Mouse (Mus musculus) MEL (cell line): ENCODE results near the gene Gak. TPM values are rescaled to one million over a fixed set of nuclear protein-coding genes. Genes with fewer than 3 reads are reported as not detected.

Experiments used
- DNase-seq: peaks from one replicate; pipeline ENCODE4 v3.0.0; 2011; ENCODE audit warnings: low read depth, low spot score
- H3K27ac ChIP-seq: 2 replicates; pipeline ENCODE4 v1.5.1; 2012; ENCODE audit warnings: low read depth, mild to moderate bottlenecking, control low read depth, low read length, moderate library complexity; ENCODE audit not compliant: control insufficient read depth
- H3K27me3 ChIP-seq, 2 experiments: fragments of 150-350 bp in 1 of 2; sonication (generic) in 1 of 2; 2 replicates each; pipeline ENCODE4 v1.6.1; 2012; ENCODE audit warnings: low read length in 2 of 2, mild to moderate bottlenecking in 2 of 2, improper control_type of control experiment in 1 of 2, moderate library complexity in 1 of 2; ENCODE audit not compliant: insufficient read depth in 2 of 2, control insufficient read depth in 1 of 2
- H3K36me3 ChIP-seq, 2 experiments: 2 replicates each; pipeline ENCODE4 v1.6.1; 2012 to 2014; ENCODE audit warnings: low read length in 2 of 2, improper control_type of control experiment in 1 of 2, inconsistent platforms in 1 of 2, mild to moderate bottlenecking in 1 of 2; ENCODE audit not compliant: insufficient read depth in 2 of 2, control insufficient read depth in 1 of 2
- H3K4me1 ChIP-seq, 2 experiments: fragments of 150-350 bp in 1 of 2; sonication (generic) in 1 of 2; 2 replicates each; pipeline ENCODE4 v1.6.1; 2012; ENCODE audit warnings: low read length in 2 of 2, improper control_type of control experiment in 1 of 2, mild to moderate bottlenecking in 1 of 2; ENCODE audit not compliant: insufficient read depth in 2 of 2, control insufficient read depth in 1 of 2
- H3K4me3 ChIP-seq, 2 experiments: fragments of 150-350 bp in 1 of 2; sonication (generic) in 1 of 2; 2 replicates each; pipeline ENCODE4 v1.5.1; 2012; ENCODE audit warnings: low read depth in 2 of 2, low read length in 2 of 2, mild to moderate bottlenecking in 2 of 2, moderate library complexity in 2 of 2, control low read depth in 1 of 2, improper control_type of control experiment in 1 of 2; ENCODE audit not compliant: control insufficient read depth in 1 of 2, insufficient read depth in 1 of 2
- H3K79me2 ChIP-seq: 2 replicates; pipeline ENCODE4 v1.6.1; 2012; ENCODE audit warnings: mild to moderate bottlenecking, low read length, moderate library complexity; ENCODE audit not compliant: control insufficient read depth, poor library complexity, insufficient read depth
- H3K9ac ChIP-seq: 2 replicates; pipeline ENCODE4 v1.6.1; 2012; ENCODE audit warnings: low read depth, mild to moderate bottlenecking, control low read depth, low read length, moderate library complexity; ENCODE audit not compliant: control insufficient read depth, poor library complexity, severe bottlenecking
- H3K9me3 ChIP-seq: fragments of 150-350 bp; sonication (generic); replicated peaks from 2 replicates; pipeline ENCODE4 v1.6.1; 2012; ENCODE audit warnings: mild to moderate bottlenecking, low read length, improper control_type of control experiment, moderate library complexity; ENCODE audit not compliant: insufficient read depth
- BHLHE40 ChIP-seq: IDR thresholded peaks from 2 replicates; pipeline ENCODE4 v1.6.1; 2012; ENCODE audit warnings: low read depth, mild to moderate bottlenecking, inconsistent platforms, low read length, improper control_type of control experiment, borderline replicate concordance
- CHD1 ChIP-seq: IDR thresholded peaks from 2 replicates; pipeline ENCODE4 v1.6.1; 2012; ENCODE audit warnings: low read depth, mild to moderate bottlenecking, inconsistent platforms, low read length, improper control_type of control experiment
- CTCF ChIP-seq, 3 experiments: IDR thresholded peaks in 2 of 3; conservative IDR thresholded peaks in 1 of 3; 2 replicates each; pipeline ENCODE4 v1.5.1; 2011 to 2012; ENCODE audit warnings: low read length in 3 of 3, low read depth in 2 of 3, mild to moderate bottlenecking in 2 of 3, improper control_type of control experiment in 1 of 3, inconsistent platforms in 1 of 3, mixed read lengths in 1 of 3, moderate library complexity in 1 of 3; ENCODE audit not compliant: control insufficient read depth in 1 of 3, insufficient read depth in 1 of 3, poor library complexity in 1 of 3, severe bottlenecking in 1 of 3
- E2F4 ChIP-seq: IDR thresholded peaks from 2 replicates; pipeline ENCODE4 v1.6.1; 2011; ENCODE audit warnings: low read depth, low read length, improper control_type of control experiment, borderline replicate concordance
- EP300 ChIP-seq, 2 experiments: IDR thresholded peaks; 2 replicates each; pipeline ENCODE4 v1.6.1; 2011; ENCODE audit warnings: improper control_type of control experiment in 2 of 2, low read length in 2 of 2, low read depth in 1 of 2, mild to moderate bottlenecking in 1 of 2
- ETS1 ChIP-seq: IDR thresholded peaks from 2 replicates; pipeline ENCODE4 v1.6.1; 2012; ENCODE audit warnings: low read depth, mild to moderate bottlenecking, inconsistent platforms, low read length, improper control_type of control experiment, moderate library complexity
- JUND ChIP-seq: IDR thresholded peaks from 2 replicates; pipeline ENCODE4 v1.6.1; 2011; ENCODE audit warnings: low read depth, mild to moderate bottlenecking, improper control_type of control experiment, low read length
- KAT2A ChIP-seq: conservative IDR thresholded peaks from 2 replicates; pipeline ENCODE4 v1.6.1; 2012; ENCODE audit warnings: low read depth, low read length, improper control_type of control experiment, inconsistent platforms
- MAFK ChIP-seq: IDR thresholded peaks from 2 replicates; pipeline ENCODE4 v1.6.1; 2011; ENCODE audit warnings: low read depth, mild to moderate bottlenecking, low read length, improper control_type of control experiment, borderline replicate concordance
- MAX ChIP-seq: IDR thresholded peaks from 2 replicates; pipeline ENCODE4 v1.6.1; 2011; ENCODE audit warnings: low read length, improper control_type of control experiment
- MAZ ChIP-seq: IDR thresholded peaks from 2 replicates; pipeline ENCODE4 v1.6.1; 2012; ENCODE audit warnings: low read depth, mild to moderate bottlenecking, inconsistent platforms, low read length, improper control_type of control experiment
- MEF2A ChIP-seq: IDR thresholded peaks from 2 replicates; pipeline ENCODE4 v1.6.1; 2014; ENCODE audit warnings: low read depth, mild to moderate bottlenecking, inconsistent platforms, low read length, improper control_type of control experiment; ENCODE audit not compliant: poor library complexity, insufficient replicate concordance, severe bottlenecking; ENCODE audit errors: extremely low read depth
- MYB ChIP-seq: IDR thresholded peaks from 2 replicates; pipeline ENCODE4 v1.6.1; 2011; ENCODE audit warnings: mild to moderate bottlenecking, low read depth, low read length, improper control_type of control experiment
- MYC ChIP-seq: IDR thresholded peaks from 2 replicates; pipeline ENCODE4 v1.6.1; 2011; ENCODE audit warnings: low read depth, mild to moderate bottlenecking, low read length, improper control_type of control experiment, moderate library complexity
- NELFE ChIP-seq: IDR thresholded peaks from 2 replicates; pipeline ENCODE4 v1.6.1; 2011; ENCODE audit warnings: low read depth, low read length, improper control_type of control experiment
- NRF1 ChIP-seq: IDR thresholded peaks from 2 replicates; pipeline ENCODE4 v1.6.1; 2014; ENCODE audit warnings: low read depth, mild to moderate bottlenecking, inconsistent platforms, low read length, improper control_type of control experiment, moderate library complexity; ENCODE audit not compliant: poor library complexity, insufficient read depth, severe bottlenecking
- POLR2A ChIP-seq, 2 experiments: IDR thresholded peaks; 2 replicates each; pipeline ENCODE4 v1.6.1; 2011 to 2012; ENCODE audit warnings: low read length in 2 of 2, mild to moderate bottlenecking in 2 of 2, control low read depth in 1 of 2, improper control_type of control experiment in 1 of 2, low read depth in 1 of 2, moderate library complexity in 1 of 2; ENCODE audit not compliant: control insufficient read depth in 1 of 2, insufficient read depth in 1 of 2, poor library complexity in 1 of 2
- SIN3A ChIP-seq: IDR thresholded peaks from 2 replicates; pipeline ENCODE4 v1.6.1; 2012; ENCODE audit warnings: low read length, improper control_type of control experiment, inconsistent platforms
- SMC3 ChIP-seq: IDR thresholded peaks from 2 replicates; pipeline ENCODE4 v1.6.1; 2011; ENCODE audit warnings: low read depth, low read length, improper control_type of control experiment
- TAL1 ChIP-seq: IDR thresholded peaks from 2 replicates; pipeline ENCODE4 v1.6.1; 2012; ENCODE audit warnings: mild to moderate bottlenecking, inconsistent platforms, low read length, moderate library complexity, mixed read lengths
- TCF12 ChIP-seq: IDR thresholded peaks from 2 replicates; pipeline ENCODE4 v1.6.1; 2014; ENCODE audit warnings: low read depth, mild to moderate bottlenecking, inconsistent platforms, low read length, improper control_type of control experiment, moderate library complexity
- UBTF ChIP-seq: IDR thresholded peaks from 2 replicates; pipeline ENCODE4 v1.6.1; 2012; ENCODE audit warnings: low read depth, mild to moderate bottlenecking, inconsistent platforms, low read length, improper control_type of control experiment, moderate library complexity, borderline replicate concordance; ENCODE audit not compliant: insufficient read depth
- USF1 ChIP-seq: IDR thresholded peaks from 2 replicates; pipeline ENCODE4 v1.6.1; 2014; ENCODE audit warnings: low read depth, mild to moderate bottlenecking, inconsistent platforms, low read length, improper control_type of control experiment, moderate library complexity
- ZKSCAN1 ChIP-seq: IDR thresholded peaks from 2 replicates; pipeline ENCODE4 v1.6.1; 2012; ENCODE audit warnings: low read depth, mild to moderate bottlenecking, inconsistent platforms, low read length, improper control_type of control experiment, moderate library complexity
- ZNF384 ChIP-seq: IDR thresholded peaks from 2 replicates; pipeline ENCODE4 v1.6.1; 2012; ENCODE audit warnings: low read depth, mild to moderate bottlenecking, inconsistent platforms, low read length, improper control_type of control experiment
- polyA plus RNA-seq, 2 experiments: library from polyadenylated mRNA; stranded (reverse) in 1 of 2; unstranded in 1 of 2; fragments of >175 nt in 1 of 2; fragments of >200 nt in 1 of 2; gene quantifications; 2 replicates each; pipeline versions ENCODE4 v1.2.1 to v1.2.4; 2012; ENCODE audit warnings: low replicate concordance in 2 of 2, low read depth in 1 of 2; ENCODE audit not compliant: insufficient read length in 2 of 2, insufficient read depth in 1 of 2, missing spikeins in 1 of 2
- total RNA-seq: library from RNA; depleted of rRNA; stranded (reverse); fragments of 300-350 nt; gene quantifications from 2 replicates; pipeline ENCODE4 v1.2.3, GENCODE M21; 2012

Gene Gak
- total and polyA plus RNA-seq, 3 experiments: 48.5 to 76.4 TPM; not detected in 1

DNA sequence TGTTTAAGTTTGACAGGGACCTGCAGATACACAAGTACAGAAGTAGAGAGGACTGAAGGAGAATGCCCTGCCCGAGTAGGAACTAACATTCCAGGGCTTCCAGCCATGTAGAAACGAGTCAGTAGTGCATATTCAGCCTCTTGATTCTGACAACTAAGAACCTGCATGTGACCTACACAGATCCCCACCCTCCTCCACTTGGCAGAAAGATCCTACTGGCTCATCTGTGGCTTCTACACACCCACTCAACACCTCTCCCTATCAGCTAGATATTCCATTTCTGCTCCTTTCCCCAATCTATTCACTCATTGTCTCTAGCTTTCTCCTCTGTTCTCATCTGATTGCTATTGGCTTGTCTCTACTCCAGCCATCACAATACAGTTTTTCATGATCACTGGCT is 7.7 kb downstream of the Gak start:
- no peak overlapping the region for H3K27ac ChIP-seq
- no peak overlapping the region for H3K4me3 ChIP-seq
- H3K27me3 ChIP-seq: no peaks in the 10 kb centered on the region
- no peak overlapping the region for H3K9ac ChIP-seq
- H3K79me2 ChIP-seq: peaks cover 15% of the 10 kb centered on the region
- TF ChIP-seq SIN3A (no peak), USF1 (0 out of 2 replicates have a peak, but pooled peaks have one; percentile 31), EP300 (IDR thresholded peaks at IDR 0.05; ENCODE audit: low read depth in 1 of 2, low read length in 2 of 2) (peak in 1 of 2 experiments; percentile 12; a peak in 1 of 4 replicates), SMC3 (no peak)
- peaks cover 7 to 10% of the 10 kb centered on the region in 2 experiments for H3K4me1 ChIP-seq
- peaks cover 17 to 37% of the 10 kb centered on the region in 2 experiments for H3K36me3 ChIP-seq
- no peak for DNase-seq
- H3K9me3 ChIP-seq: no peaks in the 10 kb centered on the region

DNA sequence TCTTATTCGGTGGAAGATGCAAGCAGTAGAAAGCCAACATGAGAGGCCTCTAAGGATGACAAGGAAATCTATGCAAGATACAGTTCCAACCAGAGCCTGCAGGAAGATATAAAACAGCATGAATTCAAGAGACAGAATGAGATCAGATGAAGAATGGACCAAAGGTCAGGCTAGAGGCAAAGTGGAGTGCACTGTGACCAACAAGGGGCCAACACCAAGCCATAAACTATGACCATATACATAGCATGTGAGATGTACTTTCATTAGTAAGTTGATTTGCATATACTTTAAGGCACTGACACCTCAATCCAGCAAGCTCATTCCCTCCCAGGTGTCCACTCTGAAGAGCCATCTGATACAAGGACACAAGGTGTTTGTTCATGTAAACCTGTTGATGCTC is 19.1 kb downstream of the Gak start:
- Histone ChIP-seq H3K9me3 (no peaks in the 10 kb centered on the region), H3K79me2 (no peaks in the 10 kb centered on the region), H3K27me3 (no peaks in the 10 kb centered on the region), H3K36me3 (peaks cover 0 to 68% of the 10 kb centered on the region in 2 experiments; a peak in 2 of 4 replicates), H3K27ac (no peak overlapping the region), H3K9ac (no peak overlapping the region), H3K4me1 (no peaks in the 10 kb centered on the region), H3K4me3 (no peak overlapping the region)
- no peak for DNase-seq
- TF ChIP-seq E2F4: no peak
- TF ChIP-seq ZNF384: no peak
- TF ChIP-seq POLR2A (IDR thresholded peaks at IDR 0.05; ENCODE audit: control insufficient read depth in 1 of 2, insufficient read depth in 1 of 2, low read depth in 1 of 2, low read length in 2 of 2, poor library complexity in 1 of 2): no peak
- no peak for TF ChIP-seq ZKSCAN1
- no peak for TF ChIP-seq TCF12
- TF ChIP-seq MAFK: no peak
- no peak for TF ChIP-seq JUND
- no peak for TF ChIP-seq EP300 (IDR thresholded peaks at IDR 0.05; ENCODE audit: low read depth in 1 of 2, low read length in 2 of 2)
- TF ChIP-seq CTCF (IDR thresholded peaks at IDR 0.05 in 2 of 3, conservative IDR thresholded peaks at IDR 0.05 in 1 of 3; ENCODE audit: control insufficient read depth in 1 of 3, insufficient read depth in 1 of 3, low read depth in 2 of 3, low read length in 3 of 3, poor library complexity in 1 of 3, severe bottlenecking in 1 of 3): no peak
- no peak for TF ChIP-seq MAX

DNA sequence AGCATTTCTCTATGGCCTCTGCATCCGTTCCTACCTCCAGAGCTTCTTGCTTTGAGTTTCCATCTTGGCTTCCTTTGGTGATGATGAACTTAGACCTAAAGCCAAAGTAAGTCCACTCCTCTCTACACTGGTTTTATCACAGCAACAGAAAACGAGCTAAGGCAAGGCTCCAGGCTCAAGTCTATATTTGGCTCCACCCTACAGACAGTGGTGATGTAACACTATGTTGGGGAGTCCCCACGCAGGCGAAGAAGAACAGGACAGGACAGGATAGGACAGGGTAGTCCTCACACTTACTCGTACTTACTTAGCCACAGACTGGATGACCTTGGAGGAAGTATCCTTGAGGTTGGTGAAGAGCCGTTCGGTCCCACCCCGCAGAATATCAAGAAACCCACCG is 27.0 kb downstream of the Gak start:
- Histone ChIP-seq H3K9me3 (no peaks in the 10 kb centered on the region), H3K27ac (no peak overlapping the region), H3K9ac (no peak overlapping the region), H3K79me2 (no peaks in the 10 kb centered on the region), H3K4me3 (no peak overlapping the region), H3K4me1 (no peaks in the 10 kb centered on the region), H3K36me3 (peaks cover 0 to 49% of the 10 kb centered on the region in 2 experiments; a peak in 2 of 4 replicates), H3K27me3 (no peaks in the 10 kb centered on the region)
- no peak for DNase-seq
- TF ChIP-seq UBTF: no peak
- no peak for TF ChIP-seq ZKSCAN1
- TF ChIP-seq TAL1: no peak
- no peak for TF ChIP-seq NRF1
- TF ChIP-seq BHLHE40: no peak
- TF ChIP-seq USF1: no peak
- no peak for TF ChIP-seq KAT2A
- TF ChIP-seq TCF12: no peak
- TF ChIP-seq MYB: no peak
- no peak for TF ChIP-seq MYC
- no peak for TF ChIP-seq NELFE
- TF ChIP-seq ETS1: no peak
- TF ChIP-seq MAZ: no peak
- no peak for TF ChIP-seq CHD1
- TF ChIP-seq MEF2A: no peak
- TF ChIP-seq MAX: no peak
- TF ChIP-seq E2F4: no peak
